Mouse (Mus musculus) neutrophil, adult 5-6 weeks (primary cell): ENCODE measurements at regions not wholly inside any gene's neighbourhood (a gene's known extent, or its start where the extent isn't known, plus 50 kb on each side); places are given as distances from the start of the nearest gene placed in this dataset.

Source experiments
- ATAC-seq: fragments of 151-379, 151-347 bp; 2 replicates; pipeline ENCODE4 v1.8.0; 2017; ENCODE audit warnings: mild to moderate bottlenecking, moderate TSS enrichment; ENCODE audit not compliant: insufficient number of reproducible peaks, poor library complexity, low FRiP score, severe bottlenecking; ENCODE audit errors: extremely low read depth

DNA sequence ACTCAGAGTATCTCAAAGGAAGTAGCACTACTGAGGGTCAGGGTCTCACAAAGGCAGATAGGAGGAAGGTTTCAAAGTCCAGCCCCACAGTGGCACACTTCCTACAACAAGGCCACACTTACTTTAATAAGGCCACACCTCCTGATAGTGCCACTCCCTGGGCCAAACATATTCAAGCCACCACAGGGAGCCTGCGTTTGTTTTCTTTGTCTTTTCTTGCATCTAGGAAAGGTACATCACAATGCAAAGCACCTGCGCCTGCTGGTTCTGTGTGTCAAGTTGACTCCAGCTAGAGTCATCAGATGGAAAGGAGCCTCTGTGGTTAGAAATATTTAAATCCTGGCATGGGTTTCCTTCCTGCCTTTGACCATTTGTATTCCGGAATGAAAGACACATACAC is 355.4 kb upstream of the Castor2 start:
- no peak for ATAC-seq

DNA sequence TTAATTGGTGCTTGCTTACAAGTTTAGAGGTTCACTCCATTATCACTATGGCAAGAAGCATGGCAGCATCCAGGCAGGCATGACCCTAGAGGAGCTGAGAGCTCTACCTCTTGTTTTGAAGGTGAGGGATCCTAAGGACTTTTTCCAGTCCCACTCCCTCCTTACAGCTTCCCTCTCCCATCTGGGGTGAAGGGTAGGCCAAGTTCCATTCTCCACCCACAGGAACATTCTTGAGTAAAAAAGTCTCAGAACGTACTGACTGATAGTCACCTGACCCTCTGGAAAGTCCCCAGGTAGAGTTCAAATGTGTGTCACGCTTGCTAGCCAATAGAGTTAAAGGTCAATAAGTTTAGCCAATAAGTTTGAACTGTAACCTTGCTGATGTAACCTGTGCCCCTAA is 355.9 kb upstream of the Castor2 start:
- no peak for ATAC-seq

DNA sequence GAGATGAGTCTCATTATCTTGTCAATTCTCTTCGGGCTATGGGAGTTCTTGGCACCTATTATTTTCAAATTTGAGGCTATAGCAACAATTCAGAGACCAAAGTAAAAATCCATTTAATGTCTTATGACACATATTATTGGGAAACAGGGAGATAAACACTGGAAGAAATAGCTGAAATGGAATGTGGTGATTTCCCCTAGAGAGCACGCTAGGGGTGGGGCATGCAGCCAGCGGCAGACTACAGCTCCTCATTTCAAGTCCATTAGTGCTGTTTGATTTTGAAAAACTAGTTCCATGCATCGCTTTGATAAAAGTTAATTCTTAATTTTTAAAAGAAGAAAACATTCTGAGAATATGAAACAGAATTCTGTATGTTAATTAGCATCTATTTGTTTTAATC is 367.6 kb upstream of the Castor2 start:
- ATAC-seq = no peak

DNA sequence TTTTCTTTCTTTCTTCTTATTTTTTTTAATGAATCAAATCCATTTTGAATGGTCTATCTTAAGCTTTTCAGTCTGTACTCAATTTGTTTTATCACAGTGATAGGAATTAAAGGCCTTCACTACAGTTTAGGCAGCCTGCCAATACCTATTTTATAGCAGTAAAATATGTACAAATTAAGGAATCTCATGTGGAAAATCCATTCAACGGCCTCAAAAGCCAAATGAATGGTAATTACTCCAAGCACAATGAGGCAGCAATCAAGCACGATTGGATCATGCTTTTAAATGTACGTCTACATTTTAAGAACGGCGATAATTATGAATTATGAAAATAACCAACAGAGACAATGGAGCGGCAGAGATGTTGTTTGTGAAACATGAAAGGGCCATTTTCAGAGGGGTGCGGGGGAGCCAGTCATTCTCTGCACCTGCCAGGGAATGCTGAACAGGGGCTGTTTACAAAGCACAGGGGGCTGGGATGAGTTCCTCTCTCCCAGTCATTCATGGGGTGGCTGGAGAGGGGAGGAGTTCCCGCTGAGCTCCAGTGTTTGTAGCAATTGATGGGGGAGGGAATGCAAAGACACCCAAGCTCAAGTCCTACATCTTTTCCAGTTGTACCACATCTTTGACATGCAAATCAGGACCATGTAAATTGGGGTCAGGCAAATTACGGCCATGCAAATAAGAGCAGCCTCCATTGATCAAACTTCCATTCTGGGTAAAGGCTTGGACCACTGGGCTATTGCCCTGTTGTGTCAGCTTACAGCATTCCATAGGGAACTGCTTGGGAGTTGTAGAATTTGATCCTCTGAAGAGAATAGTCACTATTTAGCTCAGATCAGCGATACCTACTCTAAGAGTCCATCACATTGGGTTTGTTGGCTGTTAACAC is 381.1 kb upstream of the Castor2 start:
- no peak for ATAC-seq

DNA sequence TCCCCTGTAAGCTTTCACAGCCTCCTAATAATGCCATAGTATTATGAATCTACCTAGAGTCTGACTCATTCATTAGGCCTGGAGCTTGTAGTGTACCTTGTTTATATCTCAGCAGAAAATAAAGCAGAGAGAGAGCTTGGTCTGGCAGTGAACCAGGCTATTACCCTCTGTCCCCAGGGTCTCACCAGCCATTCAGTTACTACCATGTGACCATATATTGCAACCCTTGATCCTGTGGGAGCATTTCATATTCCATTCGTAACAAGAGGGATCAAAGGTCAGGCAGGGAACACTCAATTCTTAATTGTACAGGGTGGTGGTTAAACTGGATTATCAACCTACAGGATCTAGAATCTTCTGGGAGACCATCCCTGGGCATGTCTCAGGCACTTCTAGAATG is 383.7 kb upstream of the Castor2 start:
- ATAC-seq = no peak

DNA sequence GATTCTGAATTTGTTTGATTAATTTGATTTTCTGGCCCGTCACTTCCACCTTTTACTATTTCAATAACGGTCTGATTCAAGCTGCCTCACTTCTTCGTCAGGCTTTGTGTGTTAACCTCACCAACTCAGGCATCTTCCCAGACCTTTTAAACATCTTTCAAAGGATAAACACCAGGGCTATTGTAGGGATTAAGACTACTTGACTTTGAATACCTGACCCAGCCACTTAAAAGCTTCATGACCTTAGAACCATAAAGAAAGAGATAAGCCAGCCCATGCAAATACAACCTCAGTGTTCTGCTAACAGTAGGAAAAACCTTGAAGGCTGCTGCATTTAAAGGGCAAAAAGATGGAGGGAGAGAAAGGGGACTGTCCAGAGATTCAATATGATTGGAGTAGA is 386.9 kb upstream of the Castor2 start:
- no peak for ATAC-seq

DNA sequence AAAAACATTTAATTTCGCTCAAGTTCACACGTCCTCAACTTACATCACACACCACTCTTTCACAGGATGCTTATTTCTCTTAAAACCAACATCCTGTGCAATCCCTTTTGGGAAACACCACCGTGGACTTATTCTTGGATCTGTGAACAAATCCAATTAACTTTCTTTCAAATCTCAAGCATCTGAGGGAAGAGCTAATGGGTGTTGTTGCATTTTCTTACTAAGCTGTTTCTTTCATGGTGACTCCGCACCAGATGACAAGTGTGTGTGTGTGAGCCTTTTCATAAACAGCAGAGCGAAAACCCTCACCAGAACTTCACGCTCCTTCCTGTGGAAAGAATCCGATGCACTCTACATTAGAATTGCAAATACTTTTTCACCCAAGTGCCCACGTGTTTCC is 390.6 kb upstream of the Castor2 start:
- ATAC-seq = no peak

DNA sequence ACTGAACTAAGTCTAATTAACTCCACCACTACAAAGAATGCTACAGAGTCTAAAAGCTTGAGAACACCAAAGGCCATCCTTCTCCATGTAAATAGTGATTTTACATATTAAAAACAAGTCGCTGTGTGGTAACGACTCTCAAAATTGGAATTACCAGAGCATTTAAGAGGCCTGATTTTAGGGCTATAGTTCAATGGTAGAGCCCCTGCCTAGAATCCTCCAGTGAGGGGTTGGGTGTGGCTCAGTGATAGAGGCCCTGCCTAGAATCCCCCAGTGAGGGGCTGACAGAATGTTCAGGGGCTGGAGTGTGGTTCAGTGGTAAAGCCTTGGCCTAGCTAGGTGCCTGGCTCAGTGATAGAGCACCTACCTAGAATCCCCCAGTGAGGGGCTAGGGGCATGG is 413.3 kb upstream of the Castor2 start:
- no peak for ATAC-seq

DNA sequence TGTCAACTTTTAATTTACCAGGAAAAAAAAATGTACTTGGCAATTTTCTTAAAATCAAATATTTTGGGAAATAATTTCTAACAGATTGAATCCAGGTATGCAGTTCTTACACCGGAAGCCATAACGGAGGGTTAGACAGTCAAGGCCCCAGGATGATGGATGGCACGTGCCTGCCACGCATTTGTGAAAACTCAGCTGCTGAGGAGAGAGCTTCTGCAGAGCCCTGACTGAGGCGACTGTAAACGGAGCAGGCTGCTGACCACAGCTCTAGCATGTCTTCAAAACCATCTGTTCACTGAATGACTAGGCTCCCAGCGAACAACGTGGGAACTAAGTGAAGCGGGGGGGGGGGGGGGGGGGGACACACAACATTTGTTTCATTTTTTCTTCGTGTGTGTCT is 416.5 kb upstream of the Castor2 start:
- ATAC-seq = no peak

DNA sequence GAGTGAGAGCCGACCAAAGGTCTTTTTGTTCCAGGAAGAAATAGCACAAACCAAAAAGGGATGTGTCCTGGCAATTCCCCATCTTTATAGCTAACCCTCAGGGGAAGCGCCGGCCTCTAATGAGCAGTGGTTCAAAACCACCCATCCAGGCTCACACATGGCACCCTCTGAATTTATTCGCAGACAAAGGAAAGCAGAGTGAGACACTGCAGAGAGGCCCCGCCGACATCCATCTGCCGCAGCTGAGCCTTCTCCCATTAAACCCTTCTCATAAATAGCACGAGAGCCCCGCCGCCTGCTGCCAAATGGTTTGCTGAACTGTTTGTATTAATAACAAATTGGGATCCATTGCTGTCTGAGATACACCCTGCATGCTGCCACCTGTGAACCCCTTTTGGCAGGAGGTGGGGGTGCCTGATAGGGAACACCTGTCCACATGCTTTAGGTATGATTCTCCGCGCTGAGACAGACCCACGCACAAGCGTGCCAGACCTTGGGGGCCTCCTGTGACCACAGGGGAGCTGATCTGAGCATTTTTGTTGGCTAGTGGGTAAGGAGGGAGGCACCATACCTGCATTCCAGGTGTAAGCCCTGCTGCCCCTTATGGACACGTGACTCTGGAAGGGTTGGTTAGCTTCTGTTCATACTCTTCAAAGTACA is 422.6 kb upstream of the Castor2 start:
- no peak for ATAC-seq

DNA sequence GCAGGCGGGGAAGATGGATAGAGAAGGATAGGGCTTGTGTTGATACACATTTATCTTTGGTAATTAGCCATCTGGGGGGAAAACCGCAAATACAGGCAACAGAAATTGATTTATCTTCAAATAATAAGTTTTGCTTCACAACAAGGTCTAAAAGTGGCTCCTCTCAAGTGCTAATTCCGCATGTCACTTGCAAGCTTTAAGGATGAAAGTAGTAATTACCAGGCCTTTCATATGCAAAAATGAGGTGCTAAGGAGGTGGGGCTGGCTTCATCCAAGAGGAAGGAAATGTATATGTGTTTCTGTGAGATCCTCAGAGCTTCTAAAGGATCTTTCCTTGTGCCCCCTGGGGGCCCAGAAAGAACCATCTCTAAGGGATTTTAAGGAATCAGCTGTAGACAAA is 423.9 kb upstream of the Castor2 start:
- no peak for ATAC-seq

DNA sequence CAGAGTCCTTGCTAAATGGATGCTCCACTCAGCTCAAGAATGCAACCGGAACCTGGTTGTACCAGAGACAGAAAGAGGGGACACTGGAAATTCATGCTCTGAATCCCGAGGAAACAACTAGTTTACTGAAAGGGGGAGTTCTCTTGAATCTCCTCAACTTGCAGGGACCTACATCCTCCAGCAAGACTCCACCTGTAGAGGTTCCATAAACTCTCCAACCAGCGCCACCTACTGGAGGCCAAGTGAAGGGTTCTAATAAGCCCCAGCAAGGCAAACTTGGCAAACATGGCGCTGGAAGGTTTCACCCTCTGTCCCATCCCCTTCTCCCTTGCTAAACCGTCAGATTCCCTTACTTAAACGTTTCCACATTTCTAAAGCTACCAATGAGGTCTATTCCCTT is 433.0 kb upstream of the Castor2 start:
- no peak for ATAC-seq

DNA sequence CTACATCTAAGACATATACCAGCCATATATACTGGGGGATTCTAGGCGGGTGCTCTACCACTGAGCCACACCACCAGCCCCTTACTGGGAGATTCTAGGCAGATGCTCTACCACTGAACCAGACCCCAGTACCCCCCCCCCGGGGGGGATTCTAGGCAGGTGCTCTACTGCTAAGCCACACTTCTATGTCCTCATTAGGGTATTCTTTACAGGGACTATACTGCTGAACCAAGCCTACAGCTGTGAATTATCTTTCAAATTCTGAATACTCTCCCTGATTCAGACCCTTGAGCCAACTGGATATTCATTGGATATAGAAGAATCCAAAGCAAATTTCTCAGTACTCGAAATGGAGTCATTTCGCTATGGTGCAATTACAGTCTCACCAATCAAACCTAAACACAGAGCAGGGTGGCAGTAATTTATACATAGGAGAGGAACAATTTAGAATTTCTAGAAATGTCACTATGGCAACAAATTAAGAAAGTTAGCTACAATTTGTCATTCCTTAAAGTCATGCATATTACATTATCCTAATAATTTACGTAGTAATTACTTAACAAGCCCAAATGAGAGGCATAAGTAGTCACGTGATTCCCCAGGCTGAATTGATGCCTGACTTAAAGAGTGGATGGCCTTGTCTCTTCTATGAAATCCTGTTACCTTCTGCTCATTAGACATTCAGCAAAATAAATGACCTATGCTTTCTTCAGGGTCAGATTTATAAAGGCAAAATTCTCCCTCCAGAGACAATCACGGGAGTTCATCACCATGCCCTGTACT is 436.8 kb upstream of the Castor2 start:
- no peak for ATAC-seq

DNA sequence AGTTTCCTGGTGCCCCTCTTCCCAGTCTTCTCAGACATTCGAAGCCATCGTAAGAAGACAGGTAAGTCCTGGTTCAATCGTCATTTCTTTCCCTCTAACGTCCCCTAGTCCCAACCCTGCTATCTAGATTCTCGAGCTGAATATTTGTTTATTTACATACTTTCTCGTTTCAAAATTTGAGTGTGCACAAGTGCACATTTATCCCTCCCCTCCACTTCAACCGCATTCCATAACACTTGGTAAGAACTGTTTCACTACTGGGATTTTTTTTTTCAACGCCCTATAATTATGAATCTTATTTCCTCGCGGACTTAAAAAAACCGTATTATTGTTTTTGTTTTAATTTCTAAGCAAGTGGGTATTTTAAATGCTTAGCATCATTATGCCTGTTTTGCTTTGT is 439.2 kb upstream of the Castor2 start:
- ATAC-seq = no peak

DNA sequence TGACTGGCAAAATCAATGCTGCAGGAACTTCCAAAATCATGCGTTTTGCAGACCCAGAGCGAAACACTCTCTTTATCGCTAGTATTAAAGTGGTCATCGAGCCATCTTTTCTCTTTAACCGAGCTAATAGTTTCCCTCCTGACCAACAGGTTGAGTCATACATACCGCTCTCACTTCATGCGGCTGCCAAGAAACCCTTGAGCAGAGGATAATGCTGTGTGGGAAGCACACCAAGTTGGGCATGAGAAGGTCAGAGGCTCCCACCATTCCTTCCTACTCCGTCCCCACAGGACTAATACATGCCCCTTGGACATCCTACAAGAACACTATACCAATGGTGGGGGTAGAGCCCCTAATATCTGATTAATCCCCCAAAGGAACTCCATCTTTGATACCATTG is 442.7 kb upstream of the Castor2 start:
- ATAC-seq = no peak

DNA sequence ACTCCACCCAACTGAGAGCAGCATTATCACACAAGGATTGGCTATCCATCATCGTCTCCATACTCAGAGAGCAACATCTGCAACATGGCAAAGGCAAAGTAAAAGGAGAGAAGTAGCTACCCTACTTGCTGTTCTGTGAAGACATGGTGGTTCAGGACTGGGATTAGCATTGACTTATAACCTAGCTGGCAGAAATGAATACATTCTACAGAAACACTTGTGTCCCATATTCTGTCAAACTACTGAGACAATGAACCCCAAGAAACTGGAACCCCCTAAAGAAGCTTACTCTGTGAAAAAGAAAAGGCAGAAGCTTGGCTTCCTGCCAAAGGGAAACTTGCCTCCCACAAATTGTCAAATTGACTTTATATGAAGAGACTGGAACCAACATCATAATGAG is 446.1 kb upstream of the Castor2 start:
- ATAC-seq = no peak

DNA sequence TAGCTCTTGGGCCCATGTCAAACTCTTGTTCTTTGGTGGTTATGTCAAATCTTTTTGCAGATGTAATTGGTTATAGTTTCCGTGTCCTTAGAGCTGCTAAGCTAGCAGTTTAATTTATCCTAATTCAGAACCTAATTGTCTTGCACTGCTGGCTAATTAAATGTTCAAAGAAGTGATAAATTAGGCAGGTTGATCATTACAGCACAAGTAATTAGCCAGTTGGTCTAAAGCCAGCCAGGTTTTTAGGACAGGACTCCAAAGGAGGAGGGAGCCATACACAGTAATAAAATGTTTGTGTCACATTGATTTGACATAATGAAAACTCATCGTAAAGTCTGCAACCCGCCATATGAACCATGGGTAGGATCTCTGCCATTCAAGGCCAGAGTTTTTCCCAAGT is 449.3 kb upstream of the Castor2 start:
- no peak for ATAC-seq

DNA sequence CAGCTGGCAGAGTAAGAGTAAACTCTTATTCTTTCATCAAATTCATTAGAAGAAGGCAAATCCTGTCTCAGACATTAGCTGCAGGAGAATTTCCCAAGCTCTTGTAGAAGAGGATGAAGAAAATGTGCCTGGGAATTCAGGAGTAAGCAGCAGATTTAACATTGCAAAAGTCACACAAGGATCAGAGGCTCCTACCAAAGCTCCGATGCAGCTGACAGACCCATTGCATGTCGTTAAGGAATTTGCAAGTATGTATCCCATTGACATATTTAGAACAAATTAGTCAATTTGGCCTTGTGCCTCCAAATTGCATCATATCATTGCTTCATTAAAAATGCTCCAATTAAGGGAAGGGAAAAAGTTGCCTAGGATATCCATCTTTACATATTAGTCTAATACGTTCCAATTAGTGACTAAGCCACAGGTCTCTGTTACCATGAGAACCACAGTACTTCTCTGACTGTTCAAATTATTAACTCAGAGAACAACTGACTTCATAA is 453.8 kb upstream of the Castor2 start:
- no peak for ATAC-seq

DNA sequence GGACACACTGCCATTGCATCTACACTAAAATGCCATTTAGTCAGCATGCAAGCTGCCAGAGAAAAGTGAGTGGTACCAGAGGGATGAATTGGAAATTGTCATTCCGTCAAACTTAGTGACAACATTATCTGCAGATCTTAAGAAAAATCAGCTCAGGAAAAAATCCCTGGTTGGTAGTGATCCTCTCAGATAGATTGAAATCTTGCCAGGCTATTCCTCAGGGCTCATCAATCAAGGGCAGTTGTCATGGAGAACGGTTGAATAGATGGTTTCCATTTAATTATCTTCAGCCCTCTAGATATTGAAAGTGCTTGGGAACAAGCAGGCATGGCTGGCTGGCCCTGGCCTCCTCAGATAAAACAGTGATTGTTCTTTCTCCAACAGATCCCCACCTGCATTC is 456.2 kb upstream of the Castor2 start:
- ATAC-seq = no peak

DNA sequence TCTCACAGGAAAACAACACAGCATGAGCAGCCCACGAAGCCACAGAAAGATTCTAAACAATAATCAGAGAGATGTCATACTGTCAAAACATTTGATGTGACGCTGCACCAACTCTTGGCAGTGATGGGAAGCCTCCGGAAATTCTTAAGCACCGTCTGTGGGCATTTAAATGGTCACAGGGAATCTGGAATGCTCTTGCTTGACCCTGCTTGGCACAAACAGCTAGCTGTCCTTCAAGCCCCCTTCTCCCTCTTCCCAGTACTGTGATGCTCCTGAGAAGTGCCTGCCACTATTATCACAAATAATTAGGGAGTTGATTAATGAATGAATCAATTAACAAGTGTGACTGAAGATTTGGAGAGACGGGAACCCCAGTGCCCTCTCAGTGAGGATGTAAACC is 465.0 kb upstream of the Castor2 start:
- no peak for ATAC-seq
